Mouse (Mus musculus) cerebellum, adult 9-10 months (tissue): ENCODE data around the gene Brd3.
A peak's percentile ranks its signal among the peaks of the same experiment; 100 is the strongest.

Experiments
- DNase-seq: peaks from one replicate; pipeline ENCODE4 v3.0.0; 2022

Gene Brd3

DNA sequence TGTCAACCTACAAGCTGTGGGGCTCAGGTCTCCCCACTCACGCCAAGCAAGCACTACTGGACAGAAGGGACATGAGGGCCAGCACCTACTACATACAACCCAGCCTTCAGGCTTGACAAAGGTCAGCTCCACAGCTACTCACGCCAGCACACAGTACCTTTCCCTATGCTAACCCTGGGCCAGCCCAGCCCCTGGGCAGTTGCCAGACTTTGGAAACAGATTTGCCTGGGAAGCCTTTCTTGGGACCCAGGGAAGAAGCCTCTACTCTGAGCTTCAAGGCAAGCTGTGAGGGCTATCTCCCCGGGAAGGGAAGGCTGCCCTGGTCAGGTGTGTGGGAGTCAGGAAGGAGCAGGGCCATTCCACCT lies 37.5 kb downstream of the Brd3 start:
- DNase-seq, result no peak

DNA sequence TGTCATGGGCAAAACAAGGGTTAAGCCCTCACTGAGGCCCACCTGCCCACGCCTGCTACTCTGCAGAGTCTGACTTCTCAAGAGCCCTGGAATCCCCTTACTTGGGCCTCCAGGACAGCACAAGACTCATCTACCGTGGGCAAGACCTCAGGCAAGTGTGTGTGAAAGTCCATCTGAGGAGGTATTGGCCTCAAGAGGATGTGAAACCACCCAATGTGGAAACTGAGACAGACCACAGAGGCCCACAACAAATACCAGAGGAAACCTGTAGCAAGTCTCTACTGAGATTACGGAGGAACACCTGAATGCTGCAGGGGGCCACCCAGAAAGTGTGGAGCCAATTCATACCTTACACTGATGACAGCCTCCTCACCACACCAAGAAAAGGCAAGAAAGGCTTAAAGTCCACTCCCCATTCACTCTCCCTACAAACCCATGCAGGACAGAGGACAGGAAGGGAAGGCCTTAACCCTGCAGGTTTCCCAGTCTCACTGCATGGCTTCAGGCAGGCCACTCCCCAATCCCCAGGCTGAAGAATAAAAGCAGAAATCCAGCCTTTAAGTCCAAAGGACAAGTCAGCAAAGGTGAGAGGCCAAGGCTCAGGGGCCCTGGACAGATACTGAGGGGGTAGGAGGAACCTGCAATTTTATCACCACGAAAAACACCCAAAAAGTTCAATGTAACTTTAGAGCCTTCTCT lies 38.0 kb downstream of the Brd3 start:
- no peak for DNase-seq

DNA sequence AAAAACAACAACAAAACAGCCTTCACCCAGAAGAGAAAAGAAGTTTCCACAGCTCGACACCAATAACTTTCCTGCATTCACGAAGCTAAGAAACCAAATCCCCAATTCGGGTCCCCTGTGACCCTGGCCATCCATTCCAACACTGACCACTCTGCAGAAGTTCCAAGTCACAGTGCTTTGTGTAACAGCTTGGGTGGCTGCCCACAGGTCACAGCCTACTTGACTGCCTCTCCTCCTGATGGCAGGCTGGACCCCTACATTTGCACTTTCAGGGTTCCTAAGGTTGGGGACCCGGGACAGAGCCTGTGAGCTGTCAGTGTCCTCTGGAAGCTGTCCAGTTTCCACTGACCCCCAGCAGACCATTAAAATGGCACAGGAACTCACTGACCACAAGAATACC lies 44.6 kb downstream of the Brd3 start:
- no peak for DNase-seq

DNA sequence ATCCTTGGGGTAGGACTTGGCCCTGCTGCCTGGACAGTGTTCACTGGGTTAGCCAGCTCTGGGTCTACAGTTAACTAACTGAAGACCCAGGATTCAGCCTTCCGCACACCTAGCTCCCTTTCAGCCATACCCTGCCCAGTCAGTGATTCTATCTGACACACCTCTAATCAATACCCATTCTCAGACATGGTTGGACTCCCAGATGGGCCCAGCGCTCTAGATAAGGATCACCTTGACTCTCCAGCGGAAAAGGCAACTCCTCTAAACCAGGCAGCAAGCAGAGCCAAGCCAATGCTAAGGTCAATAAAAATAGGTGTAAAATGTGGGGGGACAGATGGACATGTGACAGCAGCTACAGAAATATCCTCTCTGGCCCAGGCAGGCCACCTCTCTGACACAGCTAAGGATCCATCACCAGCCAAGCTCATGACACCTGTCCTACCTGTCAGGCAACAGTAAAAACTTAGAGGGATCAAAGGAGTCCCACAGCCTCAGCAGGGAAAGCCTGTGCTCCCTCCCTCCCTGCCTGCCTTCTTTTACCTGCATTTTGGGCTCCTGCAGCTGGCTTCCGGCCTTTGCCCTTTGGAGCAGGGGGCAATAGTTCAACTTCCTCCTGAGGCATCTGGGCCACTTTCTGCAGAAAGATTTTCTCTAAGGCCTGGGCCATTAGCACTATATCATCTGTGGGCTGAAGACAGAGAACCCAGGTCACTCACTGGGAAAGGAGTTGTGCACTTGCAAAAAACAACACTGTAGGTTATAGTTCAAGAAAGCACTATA lies 45.4 kb downstream of the Brd3 start:
- DNase-seq, result no peak

DNA sequence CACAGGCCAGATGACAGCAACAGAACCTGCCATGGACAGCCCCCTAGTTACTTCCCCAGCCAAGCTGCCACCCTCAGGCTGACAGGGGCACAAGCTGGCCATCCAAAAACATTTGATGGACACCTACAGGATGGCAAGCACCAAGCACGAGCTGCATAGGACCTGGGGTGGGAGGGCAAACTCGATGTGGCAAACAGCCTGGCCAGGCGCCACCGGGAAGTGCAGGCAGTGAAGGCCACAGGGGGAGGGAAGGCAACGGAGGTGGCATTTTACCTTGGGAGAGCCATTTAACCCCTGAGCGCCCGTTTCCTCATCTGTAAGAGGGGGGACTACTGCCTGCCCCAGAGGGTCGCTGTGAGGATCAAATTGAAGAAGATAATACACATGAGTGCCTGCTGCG lies 46.8 kb downstream of the Brd3 start:
- no peak for DNase-seq

DNA sequence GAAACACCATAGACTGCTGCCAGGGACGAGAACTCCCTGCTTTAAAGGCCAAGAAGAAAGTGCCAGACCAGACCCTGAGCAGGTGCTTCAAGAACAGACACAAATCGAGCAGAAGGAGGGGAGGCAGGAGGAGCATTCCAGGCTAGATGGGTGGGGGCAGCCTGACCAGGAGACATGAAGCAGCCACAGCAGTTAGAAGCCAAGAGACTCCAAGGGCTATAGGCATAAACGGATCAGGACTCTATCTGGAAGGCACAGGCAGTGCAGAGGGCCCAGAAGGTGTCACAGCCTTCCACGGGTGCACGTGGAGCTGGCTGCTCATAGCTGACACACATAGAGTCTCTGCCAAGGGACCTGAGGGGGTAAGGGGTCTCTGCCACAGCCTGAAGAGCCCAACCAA lies 47.3 kb downstream of the Brd3 start:
- DNase-seq, result no peak

DNA sequence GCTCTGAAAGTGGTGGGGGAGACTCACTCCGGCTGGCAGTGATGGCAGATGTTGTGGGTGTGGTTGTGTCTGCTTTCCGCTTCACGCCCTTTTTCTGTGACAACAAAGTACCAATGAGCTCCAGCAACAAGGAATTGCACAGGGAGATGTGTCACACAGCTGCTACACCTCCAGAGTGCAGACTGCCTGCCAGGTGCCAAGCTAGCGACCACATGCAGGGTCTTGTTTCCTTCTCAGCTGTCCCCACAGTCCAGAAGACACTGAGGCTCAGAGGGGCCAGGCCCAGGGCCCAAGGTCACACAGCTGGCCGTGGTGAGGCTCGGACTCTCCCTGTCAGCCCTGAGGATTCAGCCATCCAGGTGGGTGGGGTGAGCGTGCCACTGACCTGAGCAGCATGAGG lies 47.7 kb downstream of the Brd3 start:
- DNase-seq, result no peak

DNA sequence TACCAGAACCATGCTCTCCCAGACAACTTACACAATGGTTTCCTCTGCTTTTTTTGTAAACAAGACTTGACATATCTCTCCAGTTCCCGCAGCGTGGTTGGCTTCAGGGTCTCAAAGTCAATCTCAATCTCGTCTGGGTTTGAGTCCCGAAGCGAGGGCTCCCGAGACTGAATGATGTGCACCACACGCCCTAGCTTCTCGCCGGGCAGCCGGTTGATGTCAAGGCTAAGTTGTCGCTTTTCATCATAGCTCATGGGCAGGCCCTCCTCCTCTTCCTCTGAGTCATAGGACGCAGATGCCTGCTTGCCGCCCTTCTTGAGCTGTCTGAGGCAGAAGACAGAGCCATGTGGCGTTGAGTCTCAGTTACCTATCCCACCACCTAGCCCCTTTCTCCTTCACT lies 57.2 kb downstream of the Brd3 start:
- DNase-seq, result no peak

DNA sequence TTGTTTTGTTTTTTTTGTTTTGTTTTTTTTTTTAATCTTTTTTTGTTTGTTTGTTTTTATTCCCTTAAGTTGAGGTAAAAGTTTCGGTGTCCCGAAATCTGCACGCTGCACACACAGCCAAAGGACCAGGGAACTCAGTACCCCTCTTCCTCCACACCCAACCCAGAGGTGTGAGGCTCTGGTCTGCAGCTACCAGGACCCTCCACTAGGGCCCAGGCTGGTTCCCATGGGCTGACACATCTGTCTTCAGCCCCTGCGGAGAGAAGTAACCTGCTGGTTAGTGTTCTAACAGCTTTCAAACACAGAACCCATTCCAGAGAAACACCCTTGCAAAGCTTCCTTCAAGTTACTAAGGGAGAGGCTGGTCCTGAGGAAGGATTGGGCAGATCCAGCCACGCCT lies 59.7 kb downstream of the Brd3 start:
- no peak for DNase-seq

DNA sequence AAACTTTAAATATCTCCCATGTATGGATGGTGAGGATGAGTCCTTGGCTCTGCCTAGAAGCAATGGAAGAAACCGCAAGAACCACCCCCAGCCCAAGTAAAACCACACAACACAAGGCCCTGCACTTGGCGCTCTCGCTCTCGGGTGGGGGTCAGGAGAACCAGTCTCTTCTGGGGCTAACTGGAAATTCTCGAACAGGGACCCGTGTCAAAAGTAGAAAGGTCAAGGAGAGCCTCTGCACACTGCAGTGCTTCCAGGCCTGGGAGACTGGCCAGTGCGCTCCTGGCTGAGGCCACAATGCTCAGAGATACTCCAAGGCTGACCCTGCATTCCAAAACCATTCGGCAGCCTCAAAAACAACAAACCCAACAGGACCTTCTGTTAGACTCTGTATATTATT lies 60.6 kb downstream of the Brd3 start:
- no peak for DNase-seq

DNA sequence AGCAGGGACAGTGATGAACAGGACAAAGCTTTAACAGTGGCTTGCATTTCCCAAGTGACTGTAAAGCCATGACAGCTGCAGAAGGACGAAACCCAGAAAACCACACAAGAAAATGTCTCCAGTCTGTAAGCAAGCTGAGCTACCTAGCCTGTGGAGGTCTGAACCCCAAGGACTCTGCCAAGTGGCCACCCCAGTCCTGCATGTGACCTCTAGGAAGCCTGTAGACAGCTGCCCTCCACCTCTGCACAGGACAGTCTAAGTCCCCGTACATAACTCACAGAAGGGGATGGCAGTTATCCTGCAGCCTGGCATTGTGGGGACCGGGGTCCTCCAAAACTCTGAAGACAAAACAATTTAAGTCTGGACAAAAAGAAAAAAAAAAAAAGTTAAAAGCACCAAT lies 61.6 kb downstream of the Brd3 start:
- DNase-seq, result no peak

DNA sequence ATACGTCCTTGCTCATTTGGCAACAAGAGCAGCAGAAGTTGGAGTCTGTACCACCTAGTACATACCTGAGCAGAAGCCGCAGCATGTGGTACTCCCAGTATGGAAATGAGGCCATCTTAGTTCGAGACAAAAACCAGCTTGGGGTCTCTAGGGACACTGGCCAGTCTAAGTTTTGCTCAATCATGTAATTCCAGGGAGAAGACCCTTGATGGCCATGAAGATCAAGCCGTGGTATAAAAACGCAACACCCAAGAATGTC lies 64.1 kb downstream of the Brd3 start:
- DNase-seq, result no peak

DNA sequence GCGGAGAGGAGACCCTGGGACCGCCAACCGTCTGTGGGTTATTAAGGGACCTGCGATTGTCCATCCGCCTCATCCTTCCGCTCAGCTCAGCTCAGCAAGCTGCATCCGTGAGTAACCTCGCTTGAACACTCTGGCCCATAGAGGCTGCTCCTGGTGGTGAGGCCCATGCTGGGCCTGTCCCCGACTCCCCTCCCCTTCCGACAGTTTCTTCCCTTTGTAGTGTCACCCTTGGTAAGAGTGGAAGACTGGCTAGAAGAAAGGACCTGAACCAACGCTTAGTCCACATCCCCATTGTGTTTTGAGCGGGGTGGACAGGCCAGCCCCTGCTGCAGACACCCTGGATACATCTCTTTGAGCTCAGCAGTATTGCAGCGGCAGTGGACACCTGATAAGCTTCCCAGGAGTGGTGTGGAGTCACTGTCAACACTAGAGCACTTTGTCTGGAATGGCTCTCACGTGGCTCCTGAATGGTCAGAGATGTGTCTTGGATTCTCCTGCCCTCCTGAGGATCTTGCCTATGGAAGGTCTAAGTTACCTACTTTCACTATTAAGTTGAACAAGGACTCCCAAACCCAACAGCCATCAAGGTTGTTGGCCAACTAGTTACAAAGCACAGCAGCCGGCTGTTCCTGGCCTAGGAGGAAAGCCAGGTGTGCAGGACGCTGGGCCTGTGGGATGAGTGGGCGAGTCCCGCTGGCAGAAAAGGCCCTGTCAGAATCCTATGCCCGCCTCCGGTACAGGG lies 64.6 kb downstream of the Brd3 start:
- DNase-seq, result peak; percentile 41

DNA sequence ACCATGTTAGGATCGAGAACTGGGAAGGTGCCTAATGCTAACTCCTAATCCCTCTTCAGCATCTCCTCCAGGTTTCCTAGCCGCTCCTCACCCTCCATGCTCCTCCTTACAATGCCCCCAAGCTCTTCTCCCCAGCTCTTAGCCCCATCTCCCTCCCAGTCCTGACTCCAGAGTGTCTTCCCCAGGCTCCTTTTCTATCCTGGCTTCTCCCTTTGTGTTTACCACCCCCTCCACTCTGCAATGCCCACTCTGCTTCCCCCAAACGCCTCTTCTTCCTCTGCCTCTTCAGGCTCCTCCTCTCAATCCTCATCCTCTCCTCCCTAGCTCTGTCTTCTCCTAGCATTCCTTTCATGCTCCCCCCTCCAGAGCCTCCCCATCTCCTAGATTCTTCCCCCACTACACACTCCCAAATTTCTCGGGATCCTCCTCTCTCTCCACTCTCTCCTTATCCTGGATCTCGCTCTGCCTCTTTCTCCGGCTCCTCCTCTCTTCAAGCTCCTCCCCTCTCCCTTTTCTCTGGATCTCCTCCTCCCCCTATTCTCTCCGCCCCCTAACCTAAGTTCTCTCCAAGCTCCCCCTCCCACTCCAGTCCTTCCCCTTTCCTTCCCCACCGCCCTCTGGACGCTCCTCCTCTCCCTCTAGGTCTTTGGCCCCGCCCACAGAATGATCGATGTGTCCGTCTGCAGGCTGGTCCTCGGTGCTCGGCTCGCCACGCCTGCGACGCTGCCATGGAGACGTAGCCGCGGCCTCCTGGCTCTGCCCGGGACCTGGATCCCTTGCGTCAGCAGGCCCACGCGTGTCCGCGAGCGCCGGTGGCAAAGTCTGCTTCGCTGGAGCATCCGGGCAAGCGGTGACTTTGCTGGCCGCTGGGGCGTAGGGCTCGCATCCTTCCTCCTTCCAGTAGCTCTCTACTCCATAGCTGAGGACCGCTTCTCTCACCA lies 65.4 kb downstream of the Brd3 start, which contains the start of gene Brd3os:
TSS of gene Brd3os (plus strand) at position 558 of the 941 bp plus-strand sequence.
- peak; percentile 96 for DNase-seq

DNA sequence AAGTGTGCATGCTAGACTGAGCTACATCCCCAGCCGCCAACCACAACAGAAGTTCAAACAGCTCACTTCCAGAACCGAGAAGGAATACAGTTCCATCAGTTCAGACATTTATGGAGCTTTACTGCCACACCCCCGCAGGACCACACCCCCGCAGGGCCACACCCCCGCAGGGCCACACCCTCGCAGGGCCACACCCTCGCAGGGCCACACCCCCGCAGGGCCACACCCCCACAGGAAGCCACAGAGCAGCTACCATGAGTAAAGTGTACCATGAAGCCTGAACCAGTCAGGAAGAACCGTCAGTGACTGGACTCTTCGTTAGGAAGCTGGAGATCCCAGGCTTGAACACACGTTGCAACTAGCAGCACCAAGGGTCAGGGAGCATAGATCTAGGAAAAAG lies 69.2 kb downstream of the Brd3 start:
- no peak for DNase-seq

DNA sequence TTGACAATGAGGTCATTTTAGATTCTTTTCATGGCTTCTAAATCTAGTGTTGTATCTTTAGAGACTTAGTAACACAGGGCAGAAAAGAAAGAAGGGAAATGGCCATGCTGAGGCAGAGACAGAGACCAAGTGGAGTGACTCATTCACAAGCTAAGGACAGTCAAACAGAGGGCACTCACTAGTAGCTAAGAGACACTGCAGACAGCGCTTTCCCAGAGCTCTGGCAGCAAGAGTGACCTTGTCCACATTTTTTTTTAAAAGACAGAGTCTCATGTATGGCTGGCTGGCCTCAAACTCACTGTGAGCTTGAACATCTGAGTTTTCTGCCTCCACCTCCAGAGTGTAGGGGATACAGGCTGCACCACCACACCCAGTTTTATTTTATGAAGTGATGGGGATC lies 69.6 kb downstream of the Brd3 start:
- no peak for DNase-seq

DNA sequence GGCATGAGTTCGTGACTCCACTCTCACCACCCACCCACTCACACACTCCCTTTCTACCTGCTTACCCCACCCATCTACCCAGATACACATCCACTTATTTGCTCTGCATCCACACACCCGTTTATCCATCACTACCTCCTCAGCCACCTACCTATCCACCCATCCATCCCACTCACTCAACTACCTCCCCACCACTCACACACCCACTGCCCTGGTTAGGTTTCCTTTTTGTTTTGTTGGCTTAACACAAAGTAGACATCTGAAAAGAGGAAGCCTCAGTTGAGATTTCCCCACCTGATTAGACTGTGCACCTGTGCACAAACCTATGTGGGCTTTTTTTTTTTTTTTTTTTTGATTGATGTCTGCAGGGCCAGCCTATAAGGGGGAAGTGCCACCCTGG lies 74.9 kb downstream of the Brd3 start:
- DNase-seq, result no peak

DNA sequence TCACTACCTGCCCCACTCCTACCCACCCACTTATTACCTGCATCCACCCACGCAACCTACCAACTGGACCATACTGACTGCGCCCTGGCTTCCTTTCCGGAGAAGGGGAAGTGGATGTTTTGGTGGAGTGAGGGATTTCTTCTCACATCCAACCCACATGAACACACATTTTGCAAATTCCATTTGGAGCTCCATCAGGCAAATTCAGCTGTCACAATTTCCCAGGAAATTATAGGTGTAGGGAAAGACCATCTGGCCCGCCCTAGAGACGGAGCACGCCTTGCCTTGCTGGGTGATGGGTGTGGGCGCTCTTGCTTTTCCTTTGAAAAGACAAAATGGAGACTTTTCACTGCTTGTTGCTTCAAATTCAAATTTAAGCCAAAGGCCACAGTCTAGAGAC lies 76.8 kb downstream of the Brd3 start:
- DNase-seq, result no peak

DNA sequence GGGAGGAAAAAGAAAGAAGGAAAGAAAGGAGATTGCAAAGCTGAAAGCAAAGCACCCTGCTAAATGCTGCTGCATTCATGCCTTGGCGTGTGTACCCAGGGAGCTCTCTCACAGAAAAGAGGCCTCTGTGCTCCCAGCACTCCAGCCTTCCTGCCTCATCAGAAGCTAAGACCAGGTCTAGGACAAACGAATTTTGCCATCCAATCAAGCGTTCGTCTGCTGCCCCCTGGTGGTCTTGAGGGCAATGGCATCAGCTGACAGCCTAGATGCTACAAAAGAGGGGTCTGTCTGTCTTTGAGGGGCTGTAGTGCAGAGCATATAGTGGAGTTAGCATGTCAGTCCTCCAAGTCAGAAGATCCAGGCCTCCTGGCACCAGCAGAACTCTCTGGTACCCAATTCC lies 79.4 kb downstream of the Brd3 start:
- peak; percentile 84 for DNase-seq

DNA sequence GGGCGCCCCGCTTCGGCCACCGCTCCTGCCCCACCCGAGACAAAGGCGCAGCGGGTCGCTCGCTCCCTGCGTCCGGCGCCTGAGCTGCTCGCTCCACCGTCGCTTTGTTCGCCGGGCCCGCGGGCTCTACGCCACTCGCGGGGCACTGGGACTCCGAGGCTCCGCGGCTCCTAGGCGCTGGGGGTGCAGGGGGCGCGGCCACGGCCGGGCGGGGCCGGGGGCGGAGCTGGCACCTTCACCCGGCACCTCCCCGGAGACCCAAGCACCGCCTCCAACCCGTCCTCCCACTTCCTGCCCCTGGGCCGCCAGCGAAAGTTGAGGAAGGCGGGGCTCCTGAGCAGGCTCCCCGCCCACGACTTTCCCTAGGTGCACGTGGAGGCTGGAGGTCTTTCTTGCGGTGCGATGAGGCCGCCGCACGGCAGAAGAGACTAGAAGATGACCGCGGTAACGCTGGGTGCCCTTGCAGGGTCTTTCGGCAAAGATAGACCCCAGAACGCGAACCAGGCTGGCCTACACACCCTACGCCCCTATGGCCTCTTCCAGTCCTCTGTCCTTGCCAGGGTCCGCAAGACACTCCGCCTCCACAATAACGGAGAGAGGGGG lies 80.5 kb downstream of the Brd3 start, which contains the start of gene Vav2:
TSS of gene Vav2 (minus strand) at position 179 of the 603 bp plus-strand sequence.
- peak; percentile 48 for DNase-seq

DNA sequence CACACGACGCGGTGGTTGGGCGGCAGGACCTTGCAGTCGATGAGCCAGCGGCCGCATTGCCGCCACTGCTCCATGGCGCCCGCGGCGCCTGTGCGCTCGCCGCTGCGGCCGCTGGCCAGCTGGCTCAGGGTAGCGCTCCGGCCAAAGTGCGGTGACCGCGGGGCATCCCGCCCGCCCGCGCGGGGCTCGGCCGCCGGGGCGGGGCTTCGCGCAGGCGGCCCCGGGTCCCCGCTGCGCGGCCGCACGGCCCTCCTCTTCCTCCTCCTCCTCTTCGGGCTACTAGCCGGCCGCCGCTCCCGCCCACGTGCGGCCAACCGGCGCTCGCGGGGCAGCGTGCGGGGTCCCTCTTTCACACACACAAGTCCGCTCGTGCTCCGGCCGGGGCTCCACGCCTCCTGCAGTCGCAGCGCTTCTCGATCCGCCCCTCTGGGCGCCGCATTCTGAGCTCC lies 81.0 kb downstream of the Brd3 start:
- no peak for DNase-seq

DNA sequence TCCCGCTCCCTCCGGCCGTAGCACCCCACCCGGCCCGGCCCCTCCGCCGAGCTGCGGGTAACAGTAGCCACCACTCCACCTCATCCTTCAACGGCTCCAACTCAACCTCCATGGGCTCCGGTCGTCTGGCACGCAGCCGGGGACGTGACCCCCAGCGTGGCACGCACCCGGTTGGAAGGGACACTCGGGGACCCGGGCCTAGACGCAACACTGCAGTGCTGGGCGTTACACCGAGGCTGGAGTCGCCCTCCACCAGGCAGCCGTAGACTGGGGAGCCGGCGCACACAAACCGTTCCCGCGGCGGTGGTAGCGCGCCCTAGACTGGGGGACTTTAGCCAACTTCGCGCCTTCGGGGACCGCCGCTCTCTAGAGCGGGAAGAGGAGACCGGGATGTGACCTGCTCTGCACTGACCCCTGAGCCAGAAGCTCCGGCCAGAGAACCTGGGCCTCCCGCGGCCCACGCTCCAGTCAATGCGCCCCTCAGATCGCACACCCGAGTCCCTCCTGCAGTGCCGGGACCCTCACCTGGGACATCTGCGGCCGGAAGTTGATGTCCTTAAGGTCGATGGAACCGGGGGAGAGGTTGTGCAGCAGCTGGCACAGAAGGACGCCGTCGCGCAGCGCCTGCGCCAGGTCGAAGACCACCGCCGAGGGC lies 81.6 kb downstream of the Brd3 start:
- no peak for DNase-seq
